Mouse (Mus musculus): ENCODE measurements around the gene Pgam2. TPM values are rescaled to one million over a fixed set of nuclear protein-coding genes. Genes with fewer than 3 reads are reported as not detected.
A peak's percentile ranks its signal among the peaks of the same experiment; 100 is the strongest.
"Not testable (repeated sequence)": the region's sequence is repeated elsewhere in the genome, so short reads cannot be mapped to it uniquely, and the experiment has no call there.

The Pgam2 gene
- total RNA-seq (2021) (not detected), polyA plus RNA-seq (2012; rRNA removed) (not detected in 2 replicates)
- long read RNA-seq: 0 reads

- no peak for DNase-seq
These were observed at the start of gene Pgam2 for GRCm38 (mm10) chr11:5803551-5803981. Gene Pgam2 (minus strand): TSS chr11:5803733.

GRCm38 (mm10) chr11:5852314-5852713 lies 48.8 kb upstream of the Pgam2 start:
- no peak for DNase-seq

- DNase-seq: no peak
These were observed 47.6 kb upstream of the Pgam2 start for GRCm38 (mm10) chr11:5851021-5851736.

- DNase-seq: no peak
These were observed 46.9 kb upstream of the Pgam2 start for GRCm38 (mm10) chr11:5850452-5850851.

GRCm38 (mm10) chr11:5849316-5849715 lies 45.8 kb upstream of the Pgam2 start:
- DNase-seq: no peak

GRCm38 (mm10) chr11:5848741-5849140 lies 45.2 kb upstream of the Pgam2 start:
- no peak for DNase-seq

GRCm38 (mm10) chr11:5846639-5847345 lies 43.3 kb upstream of the Pgam2 start:
- DNase-seq: peak; percentile 73

- DNase-seq: no peak
These were observed 39.6 kb upstream of the Pgam2 start for GRCm38 (mm10) chr11:5843131-5843530.

GRCm38 (mm10) chr11:5841751-5842150 lies 38.2 kb upstream of the Pgam2 start:
- DNase-seq: no peak

GRCm38 (mm10) chr11:5840346-5840745 lies 36.8 kb upstream of the Pgam2 start:
- no peak for DNase-seq

GRCm38 (mm10) chr11:5837251-5838246 lies 34.0 kb upstream of the Pgam2 start, which contains the start of gene Polm:
Gene Polm (minus strand): TSS chr11:5838016.
- peak; percentile 96 for DNase-seq

- DNase-seq: peak; percentile 32
These were observed 32.6 kb upstream of the Pgam2 start for GRCm38 (mm10) chr11:5836126-5836525.

GRCm38 (mm10) chr11:5835057-5835456 lies 31.5 kb upstream of the Pgam2 start:
- no peak for DNase-seq

- DNase-seq: no peak
These were observed 31.0 kb upstream of the Pgam2 start for GRCm38 (mm10) chr11:5834506-5834905.

GRCm38 (mm10) chr11:5829327-5829726 lies 25.8 kb upstream of the Pgam2 start:
- DNase-seq: no peak

- DNase-seq: no peak
These were observed 25.1 kb upstream of the Pgam2 start for GRCm38 (mm10) chr11:5828509-5829191.

- DNase-seq: no peak
These were observed 24.4 kb upstream of the Pgam2 start for GRCm38 (mm10) chr11:5827931-5828330.

- no peak for DNase-seq
These were observed 21.9 kb upstream of the Pgam2 start for GRCm38 (mm10) chr11:5825432-5825831.

GRCm38 (mm10) chr11:5819223-5819622 lies 15.7 kb upstream of the Pgam2 start:
- DNase-seq: no peak

- DNase-seq: no peak
These were observed 9.8 kb upstream of the Pgam2 start for GRCm38 (mm10) chr11:5813381-5813780.

- not testable (repeated sequence) for DNase-seq
These were observed 6.0 kb upstream of the Pgam2 start for GRCm38 (mm10) chr11:5809487-5809886.

Data from adrenal gland, adult 2 months (tissue).